12 mouse cellular contexts compared by ENCODE assay signal in genomic region chr17:29760404-29761375, GRCm38 (mm10). TPM values are rescaled to one million over a fixed set of nuclear protein-coding genes. Genes with fewer than 3 reads are reported as not detected.
A peak's percentile ranks its signal among the peaks of the same experiment; 100 is the strongest.
DNase-seq lines count a peak whose midpoint lies in the region.
"Had no signal": no experiment of that assay in that cellular context is flagged by ENCODE, and none has a peak within 500 bp of the region (broad histone marks: within the 10 kb centered on the region; RNA-seq: fewer than 3 reads in every experiment).

No protein-coding gene starts in this region.

- WGBS in heart, embryonic 10.5 days: 80% methylated on average over 20 of the region's 21 CpGs

- H3K4me3 ChIP-seq in heart, embryonic 10.5 days: no peak overlapping the region
- H3K4me3 ChIP-seq: embryonic facial prominence, embryonic 15.5 days; hindbrain, embryonic 15.5 days had no signal

- H3K36me3 ChIP-seq in heart, embryonic 10.5 days: no peaks in the 10 kb centered on the region
- H3K36me3 ChIP-seq: embryonic facial prominence, embryonic 15.5 days; hindbrain, embryonic 15.5 days had no signal

- DNase-seq in heart, adult 8-10 months (ENCODE audit: low spot score): peak; percentile 21
- no peak for DNase-seq in heart, embryonic 10.5 days (ENCODE audit: low spot score)
- peak; percentile 55 to 56 for DNase-seq in right cerebral cortex, postnatal 10 days (ENCODE audit: low spot score in 2 of 2)
- no peak for DNase-seq in right cerebral cortex, postnatal 25 days
- peak; percentile 93 to 96 for DNase-seq in cerebellum, postnatal 10 days
- no peak for DNase-seq in spleen, adult 12 weeks (ENCODE audit: low spot score)
- no peak for DNase-seq in kidney, postnatal 36 days
- no peak for DNase-seq in ovary, postnatal 36 days (ENCODE audit: low spot score)
- DNase-seq: thymus, postnatal 25 days had no signal

- 0 out of 2 replicates have a peak, but pooled peaks cover 4% of the 10 kb centered on the region for H3K4me1 ChIP-seq in heart, embryonic 10.5 days
- H3K4me1 ChIP-seq: embryonic facial prominence, embryonic 15.5 days had no signal

- no peaks in the 10 kb centered on the region for H3K9me3 ChIP-seq in heart, embryonic 10.5 days
- H3K9me3 ChIP-seq: embryonic facial prominence, embryonic 15.5 days; hindbrain, embryonic 15.5 days had no signal

- H3K27me3 ChIP-seq in heart, embryonic 10.5 days (ENCODE audit: insufficient read depth, poor library complexity, severe bottlenecking): peaks cover 5% of the 10 kb centered on the region; the same call in 1 of the 2 replicates
- H3K27me3 ChIP-seq: embryonic facial prominence, embryonic 15.5 days; hindbrain, embryonic 15.5 days had no signal

- H3K27ac ChIP-seq in heart, embryonic 10.5 days: no peak overlapping the region
- H3K27ac ChIP-seq: embryonic facial prominence, embryonic 15.5 days; hindbrain, embryonic 15.5 days; macrophage had no signal

RNA-seq across cellular contexts. Expression of gene Ccdc167, which starts 43.8 kb away (rescaled TPM):
- 10 to 100 TPM; 12.4 to 14.9 (median 14.1) TPM for total RNA-seq in heart, adult 8-10 months (2022)
- polyA plus RNA-seq in heart, embryonic 10.5 days (2016; fragmentation: Nextera tagmentation; extraction: Ambion mirVana): 18.2 and 19.0 TPM in 2 replicates

Comparison
In these comparisons a context has a peak if more than half of its experiments do, and no peak if none do; other contexts are left out.
1. DNase-seq: peak in heart, adult 8-10 months (single experiment), right cerebral cortex, postnatal 10 days (2 of 2) and cerebellum, postnatal 10 days (2 of 2); none in heart, embryonic 10.5 days (single experiment), right cerebral cortex, postnatal 25 days (single experiment), spleen, adult 12 weeks (single experiment), kidney, postnatal 36 days (0 of 2) and ovary, postnatal 36 days (single experiment).